Mouse (Mus musculus): ENCODE measurements around the gene Adam11. TPM values are rescaled to one million over a fixed set of nuclear protein-coding genes. Genes with fewer than 3 reads are reported as not detected.

The Adam11 gene
- total RNA-seq, 2 experiments from 2014 or later = 2.2 to 3.0 TPM

DNA sequence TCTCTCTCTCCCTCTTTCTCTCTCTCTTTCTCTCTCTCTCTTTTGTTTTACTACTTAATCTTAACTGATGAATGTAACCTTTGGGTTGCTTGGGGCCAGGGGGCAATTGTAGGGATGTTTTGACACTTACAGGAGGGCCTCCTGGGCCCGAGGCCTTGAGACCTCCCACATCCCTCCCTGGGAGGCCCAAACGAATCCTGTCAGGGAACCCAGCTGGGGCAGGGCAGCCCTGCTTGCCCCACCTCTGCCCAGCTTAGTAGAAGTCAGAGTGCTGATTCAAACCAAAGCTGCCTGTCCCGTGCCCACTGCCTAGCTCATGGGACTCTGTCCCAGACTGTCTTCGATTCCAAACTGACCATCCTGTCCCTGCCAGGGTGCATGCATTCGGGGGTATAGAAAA, 17.4 kb downstream of the Adam11 start:
- no peak for DNase-seq

GRCm38 (mm10) chr11:102779081-102779638, 17.9 kb downstream of the Adam11 start:
- no peak for DNase-seq

DNA sequence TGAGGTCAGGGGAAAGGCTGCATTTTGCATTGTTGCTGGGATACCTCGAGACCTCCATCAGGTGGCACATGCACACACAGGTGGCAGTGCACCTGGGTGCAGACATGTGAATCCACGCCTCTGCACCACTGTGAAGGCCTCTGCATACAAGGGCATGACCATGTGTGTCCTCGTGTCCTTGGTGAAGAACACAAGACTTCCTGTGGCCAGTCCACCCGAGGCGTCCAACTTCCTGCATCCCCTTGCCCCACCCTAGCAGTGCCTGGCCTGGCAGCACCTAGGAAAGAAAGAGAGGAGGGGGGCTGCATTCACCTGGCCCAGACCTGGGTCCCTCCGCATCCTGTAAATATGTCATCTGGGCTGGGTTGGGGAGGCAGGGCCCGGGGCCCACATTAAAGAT, 18.6 kb downstream of the Adam11 start:
- DNase-seq = no peak

DNA sequence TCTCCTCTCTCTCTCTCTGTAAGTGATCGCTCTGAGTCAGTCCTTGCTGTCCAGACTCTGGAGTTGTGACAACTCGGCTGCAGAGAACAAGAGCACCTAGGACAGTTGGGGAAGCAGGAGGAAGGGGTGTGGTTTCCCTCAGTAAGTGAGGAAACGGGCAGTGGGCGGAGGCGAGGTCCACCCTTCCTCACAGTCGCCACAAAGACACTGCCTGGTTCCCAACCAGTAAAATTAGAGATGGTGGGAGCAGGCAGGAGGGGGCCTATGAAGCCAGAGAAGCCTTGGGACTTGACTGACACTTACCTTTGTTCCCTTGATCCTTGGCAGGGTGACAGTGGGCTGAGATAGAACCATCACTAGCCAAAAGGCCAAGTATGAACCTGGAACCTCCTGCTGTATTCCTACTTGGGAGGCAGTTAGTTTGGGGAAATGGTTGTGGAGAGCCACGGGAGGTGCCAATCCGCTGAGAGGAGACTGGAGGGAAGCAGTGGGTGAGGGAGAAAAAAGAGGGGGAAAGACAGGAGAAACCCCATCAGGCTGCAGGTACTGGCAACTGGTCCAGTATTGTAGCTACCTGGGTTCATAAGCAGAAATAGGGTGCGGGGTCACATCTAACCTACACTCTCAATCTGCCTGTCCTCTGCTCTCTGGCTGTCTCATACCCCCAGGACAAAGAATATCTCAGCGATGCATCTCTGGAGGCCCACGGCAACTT, 19.2 kb downstream of the Adam11 start:
- no peak for DNase-seq

- DNase-seq = no peak
Observed at GRCm38 (mm10) chr11:102780986-102781351, 19.7 kb downstream of the Adam11 start.

DNA sequence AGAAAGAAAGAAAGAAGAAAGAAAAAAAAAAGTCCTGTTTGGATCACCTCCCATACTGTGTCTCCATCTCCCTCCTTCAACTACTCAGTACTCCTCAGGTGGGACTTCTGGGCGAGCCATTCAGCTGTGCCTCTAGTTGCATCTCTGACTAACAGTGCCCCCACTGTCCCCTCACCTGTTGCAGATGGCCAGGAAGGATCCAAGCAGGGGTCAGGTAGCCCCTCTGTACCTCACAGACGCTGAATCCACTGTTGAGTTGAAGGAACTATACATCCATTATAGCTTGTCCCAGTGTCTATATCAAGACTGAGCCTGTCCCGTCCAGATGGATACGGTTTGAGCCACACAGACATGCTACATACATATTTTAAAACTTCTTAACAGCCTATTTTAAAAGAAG, 20.3 kb downstream of the Adam11 start:
- DNase-seq = no peak

- DNase-seq = no peak
Observed at GRCm38 (mm10) chr11:102783443-102783842, 22.2 kb downstream of the Adam11 start.

DNA sequence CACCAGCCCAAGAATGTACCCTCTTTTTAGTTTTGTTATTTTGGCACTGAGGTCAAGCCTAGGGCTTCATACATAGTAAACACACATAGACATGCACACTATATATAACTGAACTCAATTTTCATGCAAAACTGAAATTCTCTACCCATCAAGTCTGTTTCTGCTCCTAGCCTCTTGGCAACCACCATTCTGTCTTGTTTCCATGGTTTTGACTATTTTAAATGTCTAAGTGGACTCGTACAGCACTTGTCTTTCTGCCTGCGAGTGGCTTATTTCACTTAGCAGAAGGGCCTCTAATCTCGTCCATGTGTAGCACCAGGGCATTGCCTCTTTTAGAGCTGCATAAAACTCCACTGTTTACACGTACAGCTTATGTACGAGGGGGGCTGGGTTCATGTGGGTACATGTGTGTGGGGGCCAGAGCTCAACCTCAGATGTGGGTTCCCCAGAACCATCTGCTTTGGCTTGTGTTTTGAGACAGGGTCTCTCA, 26.5 kb downstream of the Adam11 start:
- no peak for DNase-seq

- DNase-seq = no peak
Observed at GRCm38 (mm10) chr11:102791682-102792445, 30.6 kb downstream of the Adam11 start.

- no peak for DNase-seq
Observed at GRCm38 (mm10) chr11:102794157-102794556, 32.9 kb downstream of the Adam11 start.

DNA sequence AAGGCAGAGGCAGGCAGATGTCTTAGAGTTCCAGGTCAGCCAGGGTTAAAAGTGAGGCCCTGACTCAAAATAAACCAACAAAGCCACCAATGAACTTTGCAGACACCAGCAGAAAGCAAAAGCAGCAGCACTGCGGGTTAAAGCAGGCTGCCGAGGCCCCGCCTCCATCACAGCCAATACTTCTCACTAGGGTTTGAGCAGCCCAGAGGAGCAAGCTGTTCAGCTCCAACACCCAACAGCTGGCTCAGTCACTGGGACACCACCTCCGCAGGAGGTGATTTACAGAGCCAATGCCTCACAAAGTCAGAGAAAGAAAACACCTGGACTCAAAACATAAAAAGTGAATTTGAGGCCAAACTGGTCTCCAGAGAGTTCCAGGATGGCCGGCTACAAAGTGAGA, 42.2 kb downstream of the Adam11 start:
- DNase-seq = no peak

GRCm38 (mm10) chr11:102808246-102808645, 47.0 kb downstream of the Adam11 start:
- DNase-seq = no peak

- no peak for DNase-seq
Observed at GRCm38 (mm10) chr11:102810721-102811485, 49.7 kb downstream of the Adam11 start.

DNA sequence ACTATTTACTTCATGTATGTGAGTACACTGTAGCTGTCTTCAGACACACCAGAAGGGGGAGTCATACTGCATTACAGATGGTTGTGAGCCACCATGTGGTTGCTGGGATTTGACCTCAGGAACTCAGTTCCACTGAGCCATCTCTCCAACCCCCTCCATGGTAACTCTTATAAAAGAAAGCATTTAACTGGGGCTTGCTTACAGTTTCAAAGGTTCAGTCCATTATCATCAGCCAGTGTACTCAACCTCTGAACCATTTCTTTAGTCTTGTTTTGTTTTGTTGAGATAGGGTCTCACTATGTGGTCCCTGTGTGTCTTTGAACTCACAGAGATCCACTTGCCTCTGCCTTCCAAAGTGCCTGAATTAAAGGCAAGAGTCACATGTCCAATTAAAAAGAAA, 53.6 kb downstream of the Adam11 start:
- DNase-seq = no peak

- peak; percentile 62 for DNase-seq
Observed at GRCm38 (mm10) chr11:102818121-102819020, 57.1 kb downstream of the Adam11 start.

- peak; percentile 79 for DNase-seq
Observed at GRCm38 (mm10) chr11:102819021-102819782, 58.0 kb downstream of the Adam11 start, which contains the start of gene Gjc1. TSS of gene Gjc1 (minus strand) at chr11:102819700.

GRCm38 (mm10) chr11:102819783-102820385, 58.6 kb downstream of the Adam11 start:
- DNase-seq = no peak

GRCm38 (mm10) chr11:102820432-102820831, 59.2 kb downstream of the Adam11 start:
- no peak for DNase-seq

DNA sequence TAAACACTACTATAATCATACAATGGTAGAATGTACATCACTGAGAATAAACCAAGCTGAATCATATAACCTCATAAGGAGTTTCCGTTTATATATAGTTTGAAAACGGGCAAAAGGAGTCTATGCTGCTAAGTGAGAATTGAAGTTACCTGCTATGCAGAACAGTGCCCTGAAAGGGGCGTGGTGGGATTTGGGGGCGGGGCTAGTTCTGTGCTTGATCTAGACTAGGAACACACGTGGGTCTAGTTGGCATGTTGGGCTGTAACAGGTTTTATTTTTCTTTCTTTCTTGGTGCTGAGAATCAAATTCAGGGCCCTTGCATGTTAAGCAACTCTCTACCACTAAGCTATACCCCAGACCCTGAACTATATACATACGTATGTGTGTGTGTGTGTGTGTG, 60.0 kb downstream of the Adam11 start:
- DNase-seq = no peak

DNA sequence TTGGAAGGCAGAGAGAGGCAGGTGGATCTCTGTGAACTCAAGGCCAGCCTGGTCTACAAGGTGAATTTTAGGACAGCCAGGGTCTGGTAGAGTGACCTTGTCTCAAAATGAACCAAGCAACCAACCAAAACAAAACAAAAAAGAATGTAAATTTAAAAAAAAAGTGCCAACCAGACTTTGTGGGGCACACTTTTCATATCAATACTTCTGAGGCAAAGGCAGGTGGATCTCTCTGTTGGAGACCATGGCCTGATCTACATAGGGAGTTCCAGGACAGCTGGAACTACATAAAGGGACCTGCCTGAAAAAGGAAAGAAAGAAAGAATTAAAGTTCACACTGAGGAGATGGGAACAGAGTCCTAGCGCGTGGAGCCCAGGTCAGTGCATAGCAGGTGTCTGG, 65.2 kb downstream of the Adam11 start:
- no peak for DNase-seq

All from gastrocnemius, postnatal 10 days (tissue).